Mouse (Mus musculus) erythroblast, embryonic 14.5 days (primary cell): ENCODE data around the gene Vdr.

ENCODE experiments used
- GATA1 ChIP-seq: IDR thresholded peaks from 2 replicates; pipeline ENCODE4 v1.6.1; 2012; ENCODE audit warnings: low read length, inconsistent platforms, mixed read lengths
- TAL1 ChIP-seq: IDR thresholded peaks from 3 replicates; pipeline ENCODE4 v1.6.1; 2012; ENCODE audit warnings: low read length, inconsistent platforms, mixed read lengths

- TF ChIP-seq GATA1 (no peak), TAL1 (no peak)
Measured at GRCm38 (mm10) chr15:97808532-97808931, 101.9 kb downstream of the Vdr start.
